Mouse (Mus musculus) testis, adult 2 months (tissue): ENCODE results near the gene Nkrf.

Experiments used
- CTCF ChIP-seq: fragments of 200-500 bp; IDR thresholded peaks from 2 replicates; pipeline ENCODE4 v1.5.1; 2012; ENCODE audit warnings: low read depth, mild to moderate bottlenecking, inconsistent platforms, low read length, moderate library complexity; ENCODE audit not compliant: control insufficient read depth, insufficient read depth, insufficient replicate concordance
- POLR2A ChIP-seq: fragments of 200-500 bp; IDR thresholded peaks from 2 replicates; pipeline ENCODE4 v1.6.1; 2012; ENCODE audit warnings: low read depth, mild to moderate bottlenecking, inconsistent platforms, low read length, moderate library complexity; ENCODE audit not compliant: control insufficient read depth

- TF ChIP-seq POLR2A (no peak), CTCF (no peak)
These were observed 32.3 kb downstream of the Nkrf start for GRCm38 (mm10) chrX:36870372-36870771.
